In the genomic region with DNA sequence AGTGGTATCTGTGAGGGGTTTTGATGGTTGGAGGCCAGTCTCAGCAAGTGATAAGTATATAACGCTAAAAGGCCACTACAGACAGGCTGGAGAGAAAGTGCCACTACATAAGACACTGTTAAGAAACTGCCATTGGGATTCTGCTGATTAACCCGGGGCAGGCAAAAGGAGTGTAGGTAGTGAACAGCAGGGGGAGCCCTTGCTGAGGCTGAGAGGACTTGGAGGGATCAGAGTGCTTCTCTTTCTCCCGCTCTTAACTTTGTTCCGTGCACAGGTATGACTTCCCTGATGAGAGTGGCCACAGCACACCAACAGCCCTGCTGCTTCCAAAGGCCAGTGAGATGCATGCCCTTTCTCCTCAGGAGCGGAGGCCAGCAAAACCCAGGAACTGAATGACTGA, we compare ENCODE assay signal across 8 mouse cellular contexts. TPM values are rescaled to one million over a fixed set of nuclear protein-coding genes. Genes with fewer than 3 reads are reported as not detected.
DNase-seq lines count a peak whose midpoint lies in the region; ATAC-seq and TF ChIP-seq lines count a peak whose summit lies in the region.

No protein-coding gene starts in this region.

- H3K9me3 ChIP-seq in embryonic facial prominence, embryonic 10.5 days = no peaks in the 10 kb centered on the region

- H3K27ac ChIP-seq in embryonic facial prominence, embryonic 10.5 days (replicated peaks) = no peak overlapping the region; the same call in 1 of the 2 replicates
- no peak overlapping the region for H3K27ac ChIP-seq in spleen, adult 2 months (ENCODE audit: insufficient read depth, low read length)

- H3K27me3 ChIP-seq in embryonic facial prominence, embryonic 10.5 days (replicated peaks; ENCODE audit: low read depth, poor library complexity, severe bottlenecking) = no peaks in the 10 kb centered on the region
- H3K27me3 ChIP-seq in spleen, adult 2 months (ENCODE audit: control insufficient read depth, insufficient read depth, low read length) = no peaks in the 10 kb centered on the region

- 26% methylated on average over 5 of the region's 5 CpGs for whole genome bisulfite sequencing in embryonic facial prominence, embryonic 10.5 days
- 43% methylated on average over 5 of the region's 5 CpGs for WGBS in spleen, adult 2 months

- DNase-seq in heart, adult 11 months = peak; percentile 79
- no peak for DNase-seq in heart, postnatal 25 days (ENCODE audit: low spot score)
- peak; percentile 75 for DNase-seq in adipocyte (ENCODE audit: low spot score)
- DNase-seq in embryonic facial prominence, embryonic 10.5 days (ENCODE audit: low spot score) = peak; percentile 81
- peak; percentile 57 to 66 for DNase-seq in layer of hippocampus, postnatal 10 days (ENCODE audit: low spot score in 2 of 2)
- DNase-seq in lung, postnatal 4 days = peak; percentile 46 to 71
- DNase-seq in spleen, adult 2 months (ENCODE audit: low read depth in 1 of 2, low spot score in 2 of 2) = peak; percentile 17 to 26

- H3K36me3 ChIP-seq in embryonic facial prominence, embryonic 10.5 days (replicated peaks) = peaks cover 49% of the 10 kb centered on the region
- peaks cover 7% of the 10 kb centered on the region for H3K36me3 ChIP-seq in spleen, adult 2 months (ENCODE audit: control insufficient read depth, insufficient read depth, low read length)

- ATAC-seq in hematopoietic stem cell, adult 5-6 weeks (replicated peaks in 1 of 2; ENCODE audit: insufficient read depth in 1 of 2, low FRiP score in 2 of 2, low TSS enrichment in 1 of 2, low read depth in 1 of 2, poor library complexity in 2 of 2, severe bottlenecking in 2 of 2) = peak; percentile 74 to 76

- no peak for TF ChIP-seq POLR2A in spleen, adult 2 months (IDR thresholded peaks at IDR 0.05; ENCODE audit: low read depth, low read length)

- peaks cover 11% of the 10 kb centered on the region for H3K4me1 ChIP-seq in embryonic facial prominence, embryonic 10.5 days
- H3K4me1 ChIP-seq in spleen, adult 2 months (ENCODE audit: control insufficient read depth, insufficient read depth, insufficient read length) = no peaks in the 10 kb centered on the region

- intact Hi-C loops in heart, postnatal 25 days (cut with DNase I) = loop anchor here (1.0 to 10.0 kb wide), 5 partner anchors 136 to 1108 kb away; no protein-coding TSS in a partner anchor

- H3K4me3 ChIP-seq in embryonic facial prominence, embryonic 10.5 days = no peak overlapping the region
- no peak overlapping the region for H3K4me3 ChIP-seq in spleen, adult 2 months (ENCODE audit: extremely low read depth, insufficient read depth, insufficient read length)

- TF ChIP-seq CTCF in spleen, adult 2 months (IDR thresholded peaks at IDR 0.05; ENCODE audit: extremely low read depth, insufficient read depth, insufficient read length, insufficient replicate concordance) = peak; percentile 56; the same call in 1 of the 2 replicates

RNA-seq across cellular contexts. Expression of a gene that starts 7.8 kb away (rescaled TPM):
- total RNA-seq in heart, postnatal 25 days (2021) = 100 to 1,000 TPM; 571 to 619 TPM
- 1,442 and 1,468 TPM in 2 replicates for polyA plus RNA-seq in embryonic facial prominence, embryonic 10.5 days (2016; fragmentation: Nextera tagmentation; extraction: Ambion mirVana)
- 343 and 818 TPM in 2 replicates for total RNA-seq in hematopoietic stem cell, adult 5-6 weeks (2017)
- 100 to 1,000 TPM; 607 to 734 TPM for total RNA-seq in layer of hippocampus, postnatal 10 days (2021)
- polyA plus RNA-seq in spleen, adult 2 months (2012; rRNA removed) = 577 and 700 TPM in 2 replicates

RNA-seq across cellular contexts. Expression of a gene that starts 18.5 kb away (rescaled TPM):
- total RNA-seq in heart, postnatal 25 days (2021) = not detected
- polyA plus RNA-seq in embryonic facial prominence, embryonic 10.5 days (2016; fragmentation: Nextera tagmentation; extraction: Ambion mirVana) = not detected in 2 replicates
- total RNA-seq in hematopoietic stem cell, adult 5-6 weeks (2017) = not detected in 2 replicates
- not detected for total RNA-seq in layer of hippocampus, postnatal 10 days (2021)
- polyA plus RNA-seq in spleen, adult 2 months (2012; rRNA removed) = not detected in 2 replicates
